Mouse (Mus musculus) monocyte, adult 2 months (primary cell): Measurements from ENCODE around the gene Slc26a11.

ENCODE experiments used
- DNase-seq, 2 experiments: peaks; one replicate each; pipeline ENCODE4 v3.0.0; 2022; ENCODE audit warnings: low spot score in 2 of 2, low read depth in 1 of 2

Slc26a11 gene

DNA sequence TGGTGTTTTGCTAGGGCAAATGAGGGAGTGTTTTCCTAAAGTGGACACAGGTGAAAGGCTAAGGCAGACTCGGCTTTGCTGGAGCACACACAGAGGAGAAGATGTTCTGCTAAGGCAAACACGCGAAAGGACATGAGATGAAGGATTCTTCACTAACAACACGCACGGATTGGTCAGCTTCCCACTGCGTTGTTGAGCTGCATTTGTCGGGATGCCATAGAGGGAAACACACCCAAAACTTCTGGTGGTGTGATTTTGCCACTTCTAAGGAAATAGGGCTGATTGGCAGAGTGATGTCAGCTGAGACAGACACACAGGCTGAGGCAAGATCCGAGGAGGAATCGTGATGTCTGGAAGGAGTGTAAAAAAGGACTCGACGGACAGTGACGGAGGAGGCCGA is 40.6 kb downstream of the Slc26a11 start:
- DNase-seq: no peak

DNA sequence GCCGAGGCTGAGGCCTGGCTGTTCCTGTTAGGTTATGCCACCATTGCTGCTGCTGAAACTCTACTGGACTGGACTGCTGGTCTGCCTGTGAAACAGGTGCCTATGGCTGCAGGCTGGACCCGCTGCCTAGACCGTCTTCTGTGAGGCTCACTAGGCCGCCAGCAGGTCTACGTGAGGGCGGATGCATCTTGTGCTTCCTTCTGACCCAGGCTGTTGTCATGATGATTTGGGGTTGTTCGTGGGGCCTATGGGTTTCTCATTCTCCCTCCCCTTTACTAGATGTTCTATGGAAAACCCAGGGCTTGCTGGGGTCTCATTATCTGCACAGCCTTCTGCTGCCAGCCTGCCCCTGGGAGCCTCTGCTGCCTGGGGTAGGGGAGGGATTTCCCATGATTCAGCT is 41.1 kb downstream of the Slc26a11 start:
- no peak for DNase-seq

DNA sequence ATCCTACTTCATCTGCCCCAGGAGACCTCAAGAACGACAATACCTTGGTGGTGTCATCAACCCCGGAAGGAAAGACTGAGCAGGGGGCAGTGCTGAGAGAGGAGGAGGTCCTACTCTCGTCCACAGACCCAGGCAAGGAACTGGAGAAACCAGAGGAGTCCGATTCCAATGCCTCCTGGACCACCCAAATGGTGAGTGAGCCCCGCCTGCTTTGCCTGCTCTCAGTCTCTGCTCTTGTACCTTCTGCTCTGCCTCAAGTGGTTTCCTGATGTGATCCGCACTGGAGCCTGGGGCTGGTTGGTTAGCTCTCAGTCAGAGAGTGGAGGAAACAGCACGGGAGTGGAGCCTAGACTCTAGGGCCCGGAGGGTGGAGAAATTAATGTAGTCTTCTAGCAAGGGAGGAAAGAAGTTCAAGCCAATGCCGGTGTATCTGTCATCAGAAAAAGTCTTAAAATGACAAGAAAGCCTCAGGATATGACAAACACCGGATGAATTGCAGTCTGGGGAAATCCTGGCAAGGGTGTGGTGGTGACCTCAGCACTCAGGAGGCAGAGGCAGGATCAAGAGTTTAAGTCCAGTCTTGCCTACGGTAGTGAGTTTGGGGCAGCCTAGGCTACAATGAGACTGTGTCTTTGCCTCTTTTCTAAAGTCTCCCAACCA is 47.3 kb downstream of the Slc26a11 start:
- DNase-seq: no peak

DNA sequence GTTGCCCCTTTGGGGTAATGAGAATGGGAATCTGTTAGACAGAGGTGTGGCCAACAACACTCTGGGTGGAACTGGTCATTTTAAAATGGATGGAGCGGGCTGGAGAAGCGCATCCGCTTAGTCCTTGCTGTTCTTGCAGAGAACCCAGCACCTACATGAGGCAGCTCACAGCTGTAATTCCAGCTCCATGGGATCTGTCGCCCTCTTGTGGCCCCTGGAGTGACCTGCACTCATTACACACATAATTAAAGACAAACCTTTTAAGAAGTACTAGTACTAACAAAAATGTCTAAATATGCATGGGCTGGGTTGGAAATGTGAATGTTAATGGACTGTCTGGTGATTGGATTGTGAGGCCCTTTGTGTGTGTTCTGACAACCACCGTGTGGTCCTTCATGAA is 49.3 kb downstream of the Slc26a11 start:
- DNase-seq: peak in 1 of 2 experiments; percentile 25

DNA sequence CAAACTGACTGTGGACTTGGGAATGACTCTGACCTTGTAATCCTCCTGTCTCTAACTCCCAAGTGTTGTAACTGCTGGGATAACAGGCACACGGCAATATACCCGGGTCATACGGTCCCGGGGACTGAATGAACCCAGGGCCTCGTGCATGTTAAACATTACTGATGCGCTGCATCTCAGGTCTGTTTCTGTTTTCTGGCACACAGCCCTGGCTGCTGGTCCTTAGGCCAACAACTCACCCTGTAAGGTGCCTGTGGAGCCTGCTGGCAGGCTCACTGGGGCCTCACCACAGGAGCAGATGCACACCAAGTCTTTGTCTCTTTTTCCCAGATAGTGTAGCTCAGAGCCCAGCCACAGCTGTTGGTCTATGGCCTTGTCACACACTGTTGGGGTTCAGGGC is 52.0 kb downstream of the Slc26a11 start:
- DNase-seq: no peak

DNA sequence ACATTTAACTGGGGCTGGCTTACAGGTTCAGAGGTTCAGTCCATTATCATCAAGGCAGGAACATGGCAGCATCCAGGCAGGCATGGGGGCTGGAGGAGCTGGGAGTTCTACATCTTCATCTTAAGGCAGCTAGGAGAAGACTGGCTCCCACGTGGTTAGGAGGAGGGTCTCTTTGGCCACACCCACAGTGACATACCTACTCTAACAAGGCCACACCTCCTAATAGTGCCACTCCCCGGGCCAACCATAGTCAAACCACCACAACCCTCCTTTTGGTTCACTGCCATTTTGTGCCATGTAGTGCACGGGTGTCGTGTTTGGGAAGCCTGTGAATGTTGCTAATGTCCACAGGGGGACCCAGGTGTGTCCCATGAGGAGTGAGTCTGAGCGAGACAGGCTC is 52.6 kb downstream of the Slc26a11 start:
- no peak for DNase-seq

DNA sequence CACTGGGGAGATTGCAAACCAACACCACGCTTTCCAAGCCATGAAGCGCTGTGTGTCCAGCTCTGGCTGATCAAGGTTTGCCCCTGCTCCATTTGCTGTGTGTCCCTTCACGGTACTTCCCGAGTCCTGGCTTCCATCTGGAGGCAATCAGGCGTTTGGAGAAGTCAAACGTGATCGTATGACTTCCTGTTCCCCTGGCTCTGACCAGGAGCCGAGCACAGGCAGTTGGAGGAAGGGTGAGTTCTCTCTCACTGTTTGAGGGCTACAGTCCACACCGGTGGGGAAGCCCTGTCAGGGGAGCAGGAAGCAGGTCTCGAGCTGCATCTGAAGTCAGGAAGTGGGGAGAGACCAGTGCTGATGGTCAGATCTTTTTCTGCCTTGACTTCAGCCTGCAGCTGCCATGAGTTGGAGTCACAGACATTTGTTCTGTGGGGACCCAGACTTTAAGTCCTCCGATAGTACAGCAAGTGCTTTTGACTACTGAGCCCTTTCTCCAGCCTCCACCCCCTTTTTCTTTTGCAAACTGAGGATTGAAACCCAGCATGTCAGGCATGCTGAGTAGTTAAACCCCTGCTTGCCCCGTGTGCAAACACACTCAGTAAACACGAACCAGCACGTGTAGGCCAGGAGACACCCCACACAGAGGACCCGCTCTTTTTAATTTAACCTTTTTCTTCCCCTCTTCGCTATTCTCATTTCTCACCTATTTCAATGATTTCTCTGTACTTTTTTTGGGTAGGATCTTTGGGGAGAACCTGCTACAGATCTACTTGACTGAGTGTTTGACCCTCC is 64.2 kb downstream of the Slc26a11 start:
- DNase-seq: no peak

DNA sequence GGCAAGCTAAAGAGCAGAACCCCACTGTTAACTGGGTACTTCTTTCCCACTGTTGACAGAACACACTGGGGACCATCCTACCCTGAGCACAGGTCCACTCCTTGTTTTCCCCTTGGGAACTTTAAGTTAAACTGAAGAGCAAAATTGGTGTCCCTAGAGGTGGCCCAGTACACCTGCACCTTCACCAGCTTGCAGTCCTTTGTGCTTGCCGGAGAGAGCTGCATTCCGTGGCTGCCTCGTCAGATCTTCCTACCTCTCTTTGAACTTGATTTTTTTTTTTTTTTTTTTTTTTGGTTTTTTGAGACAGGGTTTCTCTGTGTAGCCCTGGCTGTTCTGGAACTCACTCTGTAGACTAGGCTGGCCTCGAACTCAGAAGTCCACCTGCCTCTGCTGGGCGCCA is 65.1 kb downstream of the Slc26a11 start:
- DNase-seq: no peak

DNA sequence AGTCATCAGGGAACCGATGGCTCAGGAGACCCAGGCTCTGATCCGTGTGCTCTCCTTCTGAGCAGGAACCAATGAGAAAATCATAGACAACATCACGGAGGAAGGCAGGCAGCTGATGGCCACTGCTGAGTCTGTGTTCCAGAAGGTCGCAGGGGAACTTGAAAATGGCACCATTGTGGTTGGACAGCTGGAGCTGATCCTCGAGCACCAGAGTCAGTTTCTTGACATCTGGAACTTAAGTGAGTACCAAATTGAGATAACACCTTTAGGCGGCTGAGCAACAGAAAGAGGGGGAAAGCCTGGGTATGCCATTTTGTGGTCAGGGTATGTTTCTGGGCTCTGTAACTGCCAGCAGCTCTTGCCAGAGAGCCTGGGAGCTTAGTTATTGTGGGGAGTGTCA is 72.1 kb downstream of the Slc26a11 start:
- no peak for DNase-seq

DNA sequence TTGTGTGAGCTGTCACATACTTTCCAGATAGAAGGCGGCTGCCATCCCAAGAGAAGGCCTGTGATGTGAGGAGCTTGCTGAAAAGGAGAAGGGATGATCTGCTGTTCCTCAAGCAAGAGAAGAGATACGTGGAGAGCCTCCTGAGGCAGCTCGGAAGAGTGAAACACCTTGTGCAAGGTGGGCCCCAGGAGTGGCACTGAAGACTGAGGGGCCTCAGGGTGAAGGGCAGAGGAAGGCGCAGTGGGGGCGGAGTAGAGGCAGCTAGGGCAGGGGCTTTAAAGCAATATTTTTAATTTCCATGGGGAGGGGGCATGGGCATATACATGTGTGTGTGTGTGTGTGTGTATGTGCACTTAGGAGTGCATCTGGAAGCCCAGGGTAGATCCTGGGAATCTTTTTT is 72.6 kb downstream of the Slc26a11 start:
- DNase-seq: no peak

DNA sequence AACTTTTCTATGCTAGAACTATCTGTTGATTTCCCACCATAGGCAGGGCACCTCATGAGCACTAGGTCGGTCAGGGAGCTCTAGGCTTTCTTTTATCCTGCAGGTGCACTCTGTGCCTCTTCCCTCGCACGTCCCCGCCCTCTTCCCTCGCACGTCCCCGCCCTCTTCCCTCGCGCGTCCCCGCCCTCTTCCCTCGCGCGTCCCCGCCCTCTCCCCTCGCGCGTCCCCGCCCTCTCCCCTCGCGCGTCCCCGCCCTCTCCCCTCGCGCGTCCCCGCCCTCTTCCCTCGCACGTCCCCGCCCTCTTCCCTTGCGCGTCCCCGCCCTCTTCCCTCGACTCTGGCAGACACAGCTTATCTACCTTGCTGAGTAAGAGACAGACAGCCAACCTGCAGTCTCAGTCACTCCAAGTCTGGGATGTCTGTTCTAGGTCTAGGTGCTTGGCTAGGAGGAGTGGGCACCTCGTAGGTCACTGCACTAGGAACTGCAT is 73.3 kb downstream of the Slc26a11 start:
- DNase-seq: no peak
